In genomic region chr15:60630756-60631402, GRCm38 (mm10) we compare ENCODE assay signal across 17 mouse cellular contexts.
DNase-seq lines count a peak whose midpoint lies in the region; ATAC-seq lines count a peak whose summit lies in the region.
"Had no signal": no experiment of that assay in that cellular context is flagged by ENCODE, and none has a peak within 500 bp of the region (broad histone marks: within the 10 kb centered on the region; RNA-seq: fewer than 3 reads in every experiment).

No protein-coding gene starts in this region.

- WGBS in intestine, embryonic 15.5 days, result 81% methylated on average over 7 of the region's 7 CpGs

- H3K4me1 ChIP-seq in intestine, embryonic 15.5 days (replicated peaks), result no peaks in the 10 kb centered on the region
- H3K4me1 ChIP-seq: heart, embryonic 12.5 days; limb, embryonic 15.5 days had no signal

- no peak for DNase-seq in frontal cortex, postnatal 25 days (ENCODE audit: low spot score in 2 of 2)
- DNase-seq in Muller cell, postnatal 12 days (ENCODE audit: inconsistent ontology term), result peak; percentile 67
- DNase-seq in brain, embryonic 18.5 days (ENCODE audit: low read depth, low spot score), result peak; percentile 79
- DNase-seq in left cerebral cortex, postnatal 25 days (ENCODE audit: low spot score in 2 of 2), result peak; percentile 21 to 71
- DNase-seq in thymus, postnatal 4 days, result no peak
- no peak for DNase-seq in retina, postnatal 1 day
- DNase-seq: adrenal gland, postnatal 36 days; cerebellum, adult 11-12 months; gastrocnemius, postnatal 36 days; kidney, adult 11 months; kidney, postnatal 36 days; lung, adult 2 months had no signal

- no peaks in the 10 kb centered on the region for H3K36me3 ChIP-seq in intestine, embryonic 15.5 days
- H3K36me3 ChIP-seq: G1E; heart, embryonic 12.5 days; limb, embryonic 15.5 days had no signal

- no peak overlapping the region for H3K4me2 ChIP-seq in intestine, embryonic 15.5 days (replicated peaks)
- H3K4me2 ChIP-seq: heart, embryonic 12.5 days; limb, embryonic 15.5 days had no signal

- intact Hi-C loops in left cerebral cortex, postnatal 25 days (cut with DNase I), result loop anchor here (5.0 kb wide), 1 partner anchor 191 kb away; no protein-coding TSS in a partner anchor

- H3K4me3 ChIP-seq in intestine, embryonic 15.5 days (replicated peaks), result no peak overlapping the region
- H3K4me3 ChIP-seq: heart, embryonic 12.5 days; limb, embryonic 15.5 days had no signal

- H3K9me3 ChIP-seq in intestine, embryonic 15.5 days, result no peaks in the 10 kb centered on the region
- H3K9me3 ChIP-seq: G1E; heart, embryonic 12.5 days; limb, embryonic 15.5 days had no signal

- peak; percentile 91 for ATAC-seq in frontal cortex, adult (ENCODE audit: low TSS enrichment)
- ATAC-seq in intestine, embryonic 15.5 days, result no peak

- no peaks in the 10 kb centered on the region for H3K27me3 ChIP-seq in intestine, embryonic 15.5 days (replicated peaks)
- H3K27me3 ChIP-seq: heart, embryonic 12.5 days; limb, embryonic 15.5 days had no signal

- H3K27ac ChIP-seq in intestine, embryonic 15.5 days, result no peak overlapping the region
- H3K27ac ChIP-seq: limb, embryonic 15.5 days had no signal

- H3K9ac ChIP-seq in intestine, embryonic 15.5 days, result no peak overlapping the region
- H3K9ac ChIP-seq: heart, embryonic 12.5 days; limb, embryonic 15.5 days had no signal

Comparison
In these comparisons a context has a peak if more than half of its experiments do, and no peak if none do; other contexts are left out.
1. DNase-seq: peak in Muller cell, postnatal 12 days (single experiment), brain, embryonic 18.5 days (single experiment) and left cerebral cortex, postnatal 25 days (2 of 2); none in frontal cortex, postnatal 25 days (0 of 2), thymus, postnatal 4 days (single experiment) and retina, postnatal 1 day (single experiment).